Mouse (Mus musculus): ENCODE measurements around the gene Tmem53.

DNA sequence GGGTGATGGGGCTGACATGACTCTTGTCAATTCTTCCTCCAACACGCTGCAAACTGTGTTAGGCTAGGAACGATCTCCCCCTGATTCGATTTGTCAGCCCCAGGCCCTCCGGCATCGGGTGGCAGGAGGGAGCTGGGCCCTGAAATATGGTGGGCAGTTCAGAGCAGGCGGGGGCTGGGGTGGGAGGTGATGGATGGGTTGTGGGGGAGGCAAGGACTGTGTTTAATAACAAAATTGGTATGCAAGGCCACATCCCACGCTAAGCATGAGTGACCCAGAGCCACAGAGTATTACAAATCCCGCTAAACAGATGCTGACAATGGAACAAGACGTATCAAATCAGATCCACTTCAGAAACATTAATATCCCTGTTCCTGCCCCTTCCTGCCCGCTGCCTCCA, 48.2 kb downstream of the Tmem53 start:
- TF ChIP-seq POLR2A (IDR thresholded peaks at IDR 0.05; ENCODE audit: control insufficient read depth, low read depth, low read length) (no peak), CTCF (IDR thresholded peaks at IDR 0.05; ENCODE audit: control insufficient read depth, insufficient read depth, insufficient replicate concordance, low read depth, low read length) (no peak)
